Mouse (Mus musculus): ENCODE data around the gene Aff1. TPM values are rescaled to one million over a fixed set of nuclear protein-coding genes. Genes with fewer than 3 reads are reported as not detected.

Aff1 gene
- polyA plus RNA-seq, 1 experiment: 16.8 TPM

- 21% methylated on average over 9 of the region's 9 CpGs for WGBS
- Histone ChIP-seq H3K4me1 (ENCODE audit: control insufficient read depth, insufficient read depth, low read length) (peaks cover 16% of the 10 kb centered on the region), H3K27me3 (replicated peaks; ENCODE audit: control insufficient read depth, insufficient read depth, low read length) (no peaks in the 10 kb centered on the region), H3K27ac (ENCODE audit: insufficient read depth, low read depth, low read length) (peak overlapping the region; percentile 37; the same call in 1 of the 2 replicates), H3K4me3 (ENCODE audit: insufficient read depth, low read depth, low read length) (no peak overlapping the region), H3K36me3 (ENCODE audit: control insufficient read depth, insufficient read depth, low read length) (no peaks in the 10 kb centered on the region)
- no peak for TF ChIP-seq CTCF (conservative IDR thresholded peaks at IDR 0.05; ENCODE audit: insufficient read depth, insufficient read length, low read depth, low read length)
- no peak for TF ChIP-seq POLR2A (IDR thresholded peaks at IDR 0.05; ENCODE audit: low read depth, low read length)
- peak; percentile 52 for DNase-seq
Observed at GRCm38 (mm10) chr5:103821062-103821461, 128.9 kb downstream of the Aff1 start.

GRCm38 (mm10) chr5:103821500-103822298 lies 129.5 kb downstream of the Aff1 start:
- H3K4me3 ChIP-seq (ENCODE audit: insufficient read depth, low read depth, low read length): no peak overlapping the region
- no peak for DNase-seq
- H3K27ac ChIP-seq (ENCODE audit: insufficient read depth, low read depth, low read length): peak overlapping the region; percentile 37; the same call in 1 of the 2 replicates
- peaks cover 15% of the 10 kb centered on the region for H3K4me1 ChIP-seq (ENCODE audit: control insufficient read depth, insufficient read depth, low read length)
- H3K27me3 ChIP-seq (replicated peaks; ENCODE audit: control insufficient read depth, insufficient read depth, low read length): no peaks in the 10 kb centered on the region
- TF ChIP-seq POLR2A (IDR thresholded peaks at IDR 0.05; ENCODE audit: low read depth, low read length) (no peak), CTCF (conservative IDR thresholded peaks at IDR 0.05; ENCODE audit: insufficient read depth, insufficient read length, low read depth, low read length) (no peak)
- 59% methylated on average over 13 of the region's 13 CpGs for WGBS
- H3K36me3 ChIP-seq (ENCODE audit: control insufficient read depth, insufficient read depth, low read length): no peaks in the 10 kb centered on the region

- peaks cover 1% of the 10 kb centered on the region; the same call in 1 of the 2 replicates for H3K36me3 ChIP-seq (ENCODE audit: control insufficient read depth, insufficient read depth, low read length)
- H3K4me3 ChIP-seq (ENCODE audit: insufficient read depth, low read depth, low read length): no peak overlapping the region
- no peak for DNase-seq
- no peaks in the 10 kb centered on the region for H3K27me3 ChIP-seq (replicated peaks; ENCODE audit: control insufficient read depth, insufficient read depth, low read length)
- H3K27ac ChIP-seq (ENCODE audit: insufficient read depth, low read depth, low read length): no peak overlapping the region
- no peak for TF ChIP-seq CTCF (conservative IDR thresholded peaks at IDR 0.05; ENCODE audit: insufficient read depth, insufficient read length, low read depth, low read length)
- TF ChIP-seq POLR2A (IDR thresholded peaks at IDR 0.05; ENCODE audit: low read depth, low read length): no peak
- H3K4me1 ChIP-seq (ENCODE audit: control insufficient read depth, insufficient read depth, low read length): peaks cover 15% of the 10 kb centered on the region
- WGBS: 95% methylated on average over 5 of the region's 5 CpGs
Observed at GRCm38 (mm10) chr5:103822949-103823348, 130.8 kb downstream of the Aff1 start.

GRCm38 (mm10) chr5:103828304-103828703 lies 136.1 kb downstream of the Aff1 start:
- H3K4me3 ChIP-seq (ENCODE audit: insufficient read depth, low read depth, low read length): no peak overlapping the region
- no peaks in the 10 kb centered on the region for H3K27me3 ChIP-seq (replicated peaks; ENCODE audit: control insufficient read depth, insufficient read depth, low read length)
- no peak for DNase-seq
- no peaks in the 10 kb centered on the region for H3K4me1 ChIP-seq (ENCODE audit: control insufficient read depth, insufficient read depth, low read length)
- H3K27ac ChIP-seq (ENCODE audit: insufficient read depth, low read depth, low read length): no peak overlapping the region
- H3K36me3 ChIP-seq (ENCODE audit: control insufficient read depth, insufficient read depth, low read length): peaks cover 1% of the 10 kb centered on the region
- WGBS: 66% methylated on average over 21 of the region's 21 CpGs
- no peak for TF ChIP-seq CTCF (conservative IDR thresholded peaks at IDR 0.05; ENCODE audit: insufficient read depth, insufficient read length, low read depth, low read length)
- TF ChIP-seq POLR2A (IDR thresholded peaks at IDR 0.05; ENCODE audit: low read depth, low read length): no peak

- TF ChIP-seq CTCF (conservative IDR thresholded peaks at IDR 0.05; ENCODE audit: insufficient read depth, insufficient read length, low read depth, low read length): no peak
- no peak for TF ChIP-seq POLR2A (IDR thresholded peaks at IDR 0.05; ENCODE audit: low read depth, low read length)
- WGBS: 54% methylated on average over 8 of the region's 8 CpGs
- no peaks in the 10 kb centered on the region for H3K27me3 ChIP-seq (replicated peaks; ENCODE audit: control insufficient read depth, insufficient read depth, low read length)
- peaks cover 5% of the 10 kb centered on the region for H3K36me3 ChIP-seq (ENCODE audit: control insufficient read depth, insufficient read depth, low read length)
- H3K27ac ChIP-seq (ENCODE audit: insufficient read depth, low read depth, low read length): no peak overlapping the region
- H3K4me1 ChIP-seq (ENCODE audit: control insufficient read depth, insufficient read depth, low read length): no peaks in the 10 kb centered on the region
- DNase-seq: no peak
- no peak overlapping the region for H3K4me3 ChIP-seq (ENCODE audit: insufficient read depth, low read depth, low read length)
Observed at GRCm38 (mm10) chr5:103828729-103829128, 136.6 kb downstream of the Aff1 start.

- TF ChIP-seq POLR2A (IDR thresholded peaks at IDR 0.05; ENCODE audit: low read depth, low read length): no peak
- no peak for TF ChIP-seq CTCF (conservative IDR thresholded peaks at IDR 0.05; ENCODE audit: insufficient read depth, insufficient read length, low read depth, low read length)
- Histone ChIP-seq H3K27ac (ENCODE audit: insufficient read depth, low read depth, low read length) (no peak overlapping the region), H3K4me1 (ENCODE audit: control insufficient read depth, insufficient read depth, low read length) (no peaks in the 10 kb centered on the region), H3K27me3 (replicated peaks; ENCODE audit: control insufficient read depth, insufficient read depth, low read length) (no peaks in the 10 kb centered on the region), H3K36me3 (ENCODE audit: control insufficient read depth, insufficient read depth, low read length) (peaks cover 5% of the 10 kb centered on the region), H3K4me3 (ENCODE audit: insufficient read depth, low read depth, low read length) (no peak overlapping the region)
- no peak for DNase-seq
- WGBS: 47% methylated on average over 12 of the region's 12 CpGs
Observed at GRCm38 (mm10) chr5:103829158-103829557, 137.0 kb downstream of the Aff1 start.

- Histone ChIP-seq H3K4me3 (ENCODE audit: insufficient read depth, low read depth, low read length) (no peak overlapping the region), H3K27ac (ENCODE audit: insufficient read depth, low read depth, low read length) (no peak overlapping the region), H3K36me3 (ENCODE audit: control insufficient read depth, insufficient read depth, low read length) (peaks cover 5% of the 10 kb centered on the region), H3K27me3 (replicated peaks; ENCODE audit: control insufficient read depth, insufficient read depth, low read length) (no peaks in the 10 kb centered on the region), H3K4me1 (ENCODE audit: control insufficient read depth, insufficient read depth, low read length) (peaks cover 8% of the 10 kb centered on the region)
- 97% methylated on average over 1 of the region's 1 CpGs for WGBS
- TF ChIP-seq CTCF (conservative IDR thresholded peaks at IDR 0.05; ENCODE audit: insufficient read depth, insufficient read length, low read depth, low read length) (0 out of 2 replicates have a peak, but pooled peaks have one; percentile 11), POLR2A (IDR thresholded peaks at IDR 0.05; ENCODE audit: low read depth, low read length) (no peak)
- no peak for DNase-seq
Observed at GRCm38 (mm10) chr5:103830886-103831285, 138.7 kb downstream of the Aff1 start.

Data from kidney, adult 2 months (tissue).